Mouse (Mus musculus) liver, embryonic 13.5 days (tissue): ENCODE data around the gene Zfp286. TPM values are rescaled to one million over a fixed set of nuclear protein-coding genes. Genes with fewer than 3 reads are reported as not detected.

Experiments used
- ATAC-seq: fragments of 200-750 bp; cut with Nextera tagmentation; 2 replicates; pipeline ENCODE4 v1.8.0; 2017; ENCODE audit warnings: low read depth, mild to moderate bottlenecking, moderate number of reproducible peaks, moderate library complexity
- DNase-seq: peaks from one replicate; pipeline ENCODE4 v3.0.0; 2022
- H3K27ac ChIP-seq: fragments of 300-500 bp; sonication (generic); 2 replicates; pipeline ENCODE4 v1.5.1; 2015; ENCODE audit warnings: moderate library complexity, mild to moderate bottlenecking, inconsistent platforms
- H3K27me3 ChIP-seq: fragments of 300-500 bp; sonication (generic); 2 replicates; pipeline ENCODE4 v1.6.1; 2015; ENCODE audit warnings: mild to moderate bottlenecking, inconsistent platforms
- H3K36me3 ChIP-seq: fragments of 300-500 bp; sonication (generic); 2 replicates; pipeline ENCODE4 v1.6.1; 2015; ENCODE audit warnings: mild to moderate bottlenecking, inconsistent platforms
- H3K4me1 ChIP-seq: fragments of 300-500 bp; sonication (generic); replicated peaks from 2 replicates; pipeline ENCODE4 v1.6.1; 2015; ENCODE audit warnings: inconsistent platforms
- H3K4me2 ChIP-seq: fragments of 300-500 bp; sonication (generic); 2 replicates; pipeline ENCODE4 v1.6.1; 2015; ENCODE audit warnings: inconsistent platforms, mild to moderate bottlenecking, moderate library complexity
- H3K4me3 ChIP-seq: fragments of 300-500 bp; sonication (generic); replicated peaks from 2 replicates; pipeline ENCODE4 v1.5.1; 2015; ENCODE audit warnings: mild to moderate bottlenecking, inconsistent platforms
- H3K9ac ChIP-seq: fragments of 300-500 bp; sonication (generic); 2 replicates; pipeline ENCODE4 v1.6.1; 2015; ENCODE audit warnings: mild to moderate bottlenecking, inconsistent platforms
- H3K9me3 ChIP-seq: fragments of 300-500 bp; sonication (generic); replicated peaks from 2 replicates; pipeline ENCODE4 v1.6.1; 2016; ENCODE audit warnings: inconsistent platforms
- WGBS: fragments of 180-500 bp; shearing (Covaris S2); methylation state at CpG from one replicate; pipeline ENCODE4 v1.1.7; 2015; ENCODE audit not compliant: insufficient replicate concordance; 5-methylcytosine and 5-hydroxymethylcytosine counted together
- polyA plus RNA-seq: library from polyadenylated mRNA; unstranded; fragments of >200 nt; fragmentation: Nextera tagmentation; extraction: Ambion mirVana; gene quantifications from 2 replicates; pipeline ENCODE4 v1.2.1, GENCODE M21; 2015

The Zfp286 gene
- polyA plus RNA-seq, 1 experiment from 2014 or later = 1.8 TPM

DNA sequence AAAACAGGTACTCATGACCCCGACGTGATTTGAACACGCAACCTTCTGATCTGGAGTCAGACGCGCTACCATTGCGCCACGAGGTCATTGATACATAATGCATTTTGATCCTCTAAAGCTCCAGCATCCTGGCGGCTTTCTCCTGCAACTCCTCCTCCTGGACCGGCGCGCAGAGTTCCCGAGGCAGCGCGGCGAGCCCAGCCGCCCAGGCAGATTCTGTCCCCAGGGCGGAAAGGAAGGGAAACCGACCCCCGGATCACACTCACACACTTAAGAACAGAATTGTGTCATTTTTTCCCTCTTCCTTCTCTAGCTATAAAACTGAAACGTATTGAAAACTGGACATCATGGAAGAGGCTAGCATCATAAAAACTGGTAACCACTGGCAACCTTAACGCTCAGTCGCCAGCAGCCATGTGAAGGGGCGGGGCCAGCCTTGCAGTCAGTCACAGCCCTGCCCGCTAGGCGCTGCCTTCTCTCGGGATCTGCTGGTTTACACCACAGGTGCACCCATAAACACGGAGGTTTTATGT, 43.2 kb downstream of the Zfp286 start:
- DNase-seq = no peak
- no peaks in the 10 kb centered on the region for H3K36me3 ChIP-seq
- no peak overlapping the region for H3K9ac ChIP-seq
- H3K4me3 ChIP-seq = peak overlapping the region; percentile 30
- peak; percentile 45; the same call in 1 of the 2 replicates for ATAC-seq
- WGBS = 5% methylated on average over 27 of the region's 27 CpGs
- 0 out of 2 replicates have a peak, but pooled peaks cover 2% of the 10 kb centered on the region for H3K4me1 ChIP-seq
- peak overlapping the region; percentile 52 for H3K4me2 ChIP-seq
- peaks cover 38% of the 10 kb centered on the region for H3K27me3 ChIP-seq
- no peaks in the 10 kb centered on the region for H3K9me3 ChIP-seq
- H3K27ac ChIP-seq = no peak overlapping the region

DNA sequence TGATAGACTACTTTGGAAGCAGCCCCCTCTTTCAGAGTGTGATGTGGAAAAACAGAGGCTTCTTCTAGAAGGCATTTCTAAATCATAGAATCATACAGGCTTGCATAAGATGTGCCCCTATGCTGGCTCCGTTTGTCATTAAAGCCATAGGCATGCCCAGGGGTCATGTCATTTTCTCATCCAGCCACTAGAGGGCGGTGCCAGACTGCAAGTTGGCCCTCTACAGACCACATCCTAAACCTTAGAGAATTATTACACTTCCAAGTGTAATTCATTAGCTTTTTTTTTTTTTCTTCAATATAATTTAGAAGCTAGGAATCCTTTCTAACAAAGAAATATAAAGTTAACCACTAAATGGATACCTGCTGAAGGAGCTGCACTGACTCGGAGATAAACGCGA, 45.2 kb downstream of the Zfp286 start:
- 0 out of 2 replicates have a peak, but pooled peaks have one; percentile 41 for ATAC-seq
- WGBS = 50% methylated on average over 5 of the region's 5 CpGs
- peak; percentile 30 for DNase-seq
- Histone ChIP-seq H3K4me1 (0 out of 2 replicates have a peak, but pooled peaks cover 2% of the 10 kb centered on the region), H3K4me2 (no peak overlapping the region), H3K4me3 (no peak overlapping the region), H3K27me3 (peaks cover 30% of the 10 kb centered on the region), H3K27ac (no peak overlapping the region), H3K9ac (no peak overlapping the region), H3K36me3 (no peaks in the 10 kb centered on the region), H3K9me3 (no peaks in the 10 kb centered on the region)

DNA sequence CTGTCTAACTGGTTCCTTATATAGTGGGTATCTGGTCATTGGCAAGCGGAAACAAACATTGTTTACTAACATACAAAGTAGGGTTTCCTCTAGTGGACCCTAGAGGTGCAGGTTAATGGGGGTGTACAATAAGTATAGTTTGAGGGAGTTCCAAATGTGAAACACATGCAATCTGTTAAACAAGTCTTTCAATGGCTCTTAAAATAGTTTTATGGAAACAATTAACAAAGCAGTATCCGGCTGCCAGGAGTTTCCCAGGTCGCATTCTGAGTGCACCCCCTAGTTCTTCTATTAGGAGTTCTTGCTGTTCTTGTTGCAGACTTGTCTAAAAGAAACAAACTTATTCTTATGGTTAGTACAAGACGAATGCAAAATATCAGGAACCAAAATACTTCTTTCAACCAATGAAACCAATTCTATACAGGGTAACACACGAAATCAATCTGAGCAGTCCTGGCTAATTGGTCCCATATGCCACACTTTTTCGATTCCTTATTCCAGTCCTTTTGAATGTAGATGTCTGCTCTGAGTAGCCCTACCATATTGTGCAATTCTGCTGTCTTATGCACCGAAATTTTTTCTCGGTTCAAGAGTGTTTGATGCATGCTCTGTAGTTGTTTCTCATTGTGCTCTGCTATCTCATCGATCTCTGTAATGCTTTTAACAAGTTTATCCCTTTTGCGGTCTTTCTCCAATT, 46.9 kb downstream of the Zfp286 start:
- 65% methylated on average over 10 of the region's 10 CpGs for WGBS
- Histone ChIP-seq H3K4me1 (0 out of 2 replicates have a peak, but pooled peaks cover 2% of the 10 kb centered on the region), H3K27ac (no peak overlapping the region), H3K36me3 (no peaks in the 10 kb centered on the region), H3K27me3 (peaks cover 23% of the 10 kb centered on the region), H3K9ac (no peak overlapping the region), H3K9me3 (no peaks in the 10 kb centered on the region), H3K4me2 (no peak overlapping the region), H3K4me3 (no peak overlapping the region)
- DNase-seq (no peak), ATAC-seq (no peak)

DNA sequence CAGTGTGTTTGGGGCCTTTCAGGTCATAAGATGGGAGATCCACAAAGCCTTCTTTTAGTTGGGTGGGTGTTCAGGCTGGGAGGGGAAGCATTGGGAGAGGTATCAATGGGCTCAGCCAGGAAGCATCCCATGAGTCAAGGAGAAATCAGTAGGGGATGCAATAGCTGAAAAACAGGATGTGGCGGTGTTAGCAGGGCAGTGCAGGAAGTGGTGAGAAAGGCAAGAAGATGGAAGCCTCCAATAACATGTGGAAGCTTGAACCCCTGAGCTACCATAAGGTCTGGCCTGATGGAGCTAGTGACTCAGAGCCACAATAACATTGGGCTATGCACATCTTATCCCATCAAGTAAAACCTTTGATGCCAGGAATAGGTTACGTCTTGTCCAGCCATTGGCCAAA, 48.1 kb downstream of the Zfp286 start:
- no peak for ATAC-seq
- Histone ChIP-seq H3K36me3 (no peaks in the 10 kb centered on the region), H3K9ac (no peak overlapping the region), H3K27me3 (peaks cover 13% of the 10 kb centered on the region), H3K4me2 (no peak overlapping the region), H3K27ac (no peak overlapping the region), H3K4me1 (no peaks in the 10 kb centered on the region), H3K9me3 (no peaks in the 10 kb centered on the region), H3K4me3 (no peak overlapping the region)
- DNase-seq = no peak
- WGBS = 66% methylated on average over 2 of the region's 2 CpGs

DNA sequence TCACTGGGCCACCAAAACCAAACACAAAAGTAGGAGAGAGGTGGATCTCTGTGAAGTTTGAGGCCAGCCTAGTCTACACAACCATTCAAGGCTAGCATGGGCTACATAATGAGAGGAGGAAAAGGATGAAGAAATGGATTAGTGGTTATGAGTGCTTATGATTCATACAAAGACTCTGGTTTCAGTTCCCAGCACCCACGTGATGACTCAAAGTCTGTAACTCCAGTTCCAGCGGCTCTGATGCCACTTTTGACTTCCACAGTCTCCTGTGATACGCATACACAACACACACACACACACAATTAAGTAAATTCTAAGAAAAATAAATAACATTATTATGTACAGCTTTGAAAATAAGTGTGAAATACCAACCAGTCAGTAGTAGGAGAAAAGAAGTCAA, 56.6 kb downstream of the Zfp286 start:
- H3K4me3 ChIP-seq = no peak overlapping the region
- ATAC-seq = no peak
- H3K9ac ChIP-seq = no peak overlapping the region
- DNase-seq = no peak
- H3K4me1 ChIP-seq = peaks cover 9% of the 10 kb centered on the region
- no peaks in the 10 kb centered on the region for H3K9me3 ChIP-seq
- H3K4me2 ChIP-seq = no peak overlapping the region
- H3K36me3 ChIP-seq = no peaks in the 10 kb centered on the region
- peaks cover 35% of the 10 kb centered on the region for H3K27me3 ChIP-seq
- H3K27ac ChIP-seq = no peak overlapping the region
- WGBS = 48% methylated on average over 3 of the region's 3 CpGs

DNA sequence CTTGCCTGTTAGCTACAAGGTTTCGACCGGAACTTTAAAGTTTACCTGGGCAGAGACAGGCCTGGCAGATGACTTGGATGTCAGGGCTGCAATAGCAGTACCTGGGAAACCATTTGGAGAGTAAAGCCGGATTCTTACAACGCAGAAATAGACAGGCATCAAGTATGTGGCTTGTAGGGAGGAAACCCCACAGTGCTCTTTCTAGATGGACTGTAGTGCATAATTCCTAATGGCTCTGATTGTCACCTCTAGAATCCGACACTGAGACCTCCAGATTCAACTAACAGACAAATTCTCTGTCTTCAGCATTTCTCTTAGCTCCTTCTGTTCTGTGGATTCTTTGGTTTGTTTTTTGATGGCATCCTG, 57.3 kb downstream of the Zfp286 start:
- ATAC-seq = no peak
- no peaks in the 10 kb centered on the region for H3K36me3 ChIP-seq
- no peak overlapping the region for H3K27ac ChIP-seq
- peaks cover 35% of the 10 kb centered on the region for H3K27me3 ChIP-seq
- no peak for DNase-seq
- peak overlapping the region; percentile 75 for H3K4me2 ChIP-seq
- no peaks in the 10 kb centered on the region for H3K9me3 ChIP-seq
- peaks cover 9% of the 10 kb centered on the region for H3K4me1 ChIP-seq
- 19% methylated on average over 5 of the region's 5 CpGs for WGBS
- H3K9ac ChIP-seq = no peak overlapping the region
- peak overlapping the region; percentile 58 for H3K4me3 ChIP-seq

DNA sequence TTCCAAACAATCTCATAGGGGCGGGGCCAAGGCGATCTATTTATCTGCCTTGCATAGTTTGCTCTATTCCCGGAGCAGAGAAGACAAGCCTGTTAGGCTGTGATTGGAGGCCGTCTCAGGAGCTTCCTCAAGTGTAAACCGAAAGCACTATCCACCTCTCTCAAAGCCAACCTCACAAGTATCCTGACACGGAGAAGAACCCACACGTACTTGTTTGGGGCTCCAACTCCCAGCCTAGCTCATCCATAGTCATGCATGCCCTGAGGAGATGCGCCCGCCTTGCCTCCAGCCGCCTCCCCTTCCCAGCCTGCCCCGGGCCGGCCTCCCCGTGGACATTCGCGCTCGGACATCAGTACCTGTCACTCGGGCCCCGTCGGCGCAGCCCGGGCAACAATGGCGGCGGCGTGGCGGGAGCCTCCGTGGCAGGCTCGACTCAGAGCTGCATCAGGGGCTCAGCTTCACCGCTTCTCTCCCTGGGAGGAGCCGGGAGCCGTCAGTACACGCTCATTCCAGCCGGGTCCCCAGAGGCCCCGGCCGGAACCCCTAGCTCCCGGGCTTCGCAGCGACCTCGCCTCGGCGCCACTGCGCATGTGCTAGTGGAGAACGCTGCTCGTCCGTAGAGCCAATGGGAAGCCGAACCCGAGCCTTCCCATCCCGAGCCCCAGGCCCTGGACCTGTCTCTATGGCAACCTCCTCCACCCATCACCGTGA, 57.8 kb downstream of the Zfp286 start, which contains the start of gene Zfp287:
Gene Zfp287, minus strand, starts transcription at position 595 of the 711 bp plus-strand sequence.
- H3K9me3 ChIP-seq = no peaks in the 10 kb centered on the region
- H3K36me3 ChIP-seq = no peaks in the 10 kb centered on the region
- H3K27me3 ChIP-seq = peaks cover 35% of the 10 kb centered on the region
- H3K4me2 ChIP-seq = peak within 1 kb of the TSS; percentile 75
- H3K4me1 ChIP-seq = peaks cover 9% of the 10 kb centered on the region
- ATAC-seq (peak; percentile 45), DNase-seq (peak; percentile 13)
- WGBS = 1% methylated on average over 48 of the region's 48 CpGs
- H3K9ac ChIP-seq = peak within 1 kb of the TSS; percentile 56
- no peak within 1 kb of the TSS for H3K27ac ChIP-seq
- H3K4me3 ChIP-seq = peak within 1 kb of the TSS; percentile 58

DNA sequence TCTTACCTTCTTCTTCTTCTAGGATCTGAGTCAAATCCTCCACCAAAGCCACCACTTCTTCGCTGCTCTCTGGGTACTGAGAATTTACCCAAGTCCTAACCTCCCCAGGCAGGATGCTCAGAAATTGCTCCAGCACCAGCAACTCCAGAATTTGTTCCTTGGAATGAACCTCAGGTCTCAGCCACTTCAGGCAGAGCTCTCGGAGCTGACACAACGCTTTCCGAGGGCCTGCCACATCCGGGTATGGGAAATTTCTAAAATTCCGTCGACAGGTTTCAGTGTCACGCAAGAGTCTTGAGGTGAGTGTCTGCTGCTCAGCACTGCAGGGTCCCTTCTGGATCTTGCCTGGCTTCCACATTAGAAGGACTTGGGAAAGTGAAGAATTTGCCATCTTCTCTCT, 61.0 kb downstream of the Zfp286 start:
- peaks cover 33% of the 10 kb centered on the region for H3K27me3 ChIP-seq
- 73% methylated on average over 8 of the region's 8 CpGs for WGBS
- H3K27ac ChIP-seq = no peak overlapping the region
- H3K4me3 ChIP-seq = no peak overlapping the region
- ATAC-seq = no peak
- H3K9ac ChIP-seq = no peak overlapping the region
- H3K4me1 ChIP-seq = peaks cover 9% of the 10 kb centered on the region
- no peak overlapping the region for H3K4me2 ChIP-seq
- no peaks in the 10 kb centered on the region for H3K36me3 ChIP-seq
- no peak for DNase-seq
- no peaks in the 10 kb centered on the region for H3K9me3 ChIP-seq

DNA sequence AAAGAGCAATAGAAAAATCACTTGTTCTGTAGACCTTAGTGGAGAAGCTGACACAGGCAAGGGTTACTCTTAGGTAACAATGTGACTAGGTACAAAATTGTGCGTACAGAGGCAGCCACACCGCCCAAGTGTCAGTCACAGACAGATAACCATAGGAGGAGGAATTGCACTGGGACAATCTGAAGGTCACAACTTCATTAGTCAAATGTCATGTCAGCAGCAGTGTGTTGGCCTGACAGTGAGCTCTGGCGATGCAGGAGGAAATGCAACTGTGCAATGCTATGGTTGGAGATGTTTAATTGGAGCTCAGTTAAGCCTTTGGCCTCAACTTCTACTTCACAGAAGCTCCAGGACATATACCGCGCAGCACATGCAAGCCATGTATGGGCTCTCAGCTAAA, 78.6 kb downstream of the Zfp286 start:
- Histone ChIP-seq H3K27me3 (no peaks in the 10 kb centered on the region), H3K4me1 (no peaks in the 10 kb centered on the region), H3K9ac (no peak overlapping the region), H3K4me2 (no peak overlapping the region), H3K9me3 (no peaks in the 10 kb centered on the region), H3K36me3 (no peaks in the 10 kb centered on the region), H3K4me3 (no peak overlapping the region), H3K27ac (no peak overlapping the region)
- 64% methylated on average over 5 of the region's 5 CpGs for WGBS
- DNase-seq = no peak
- no peak for ATAC-seq

DNA sequence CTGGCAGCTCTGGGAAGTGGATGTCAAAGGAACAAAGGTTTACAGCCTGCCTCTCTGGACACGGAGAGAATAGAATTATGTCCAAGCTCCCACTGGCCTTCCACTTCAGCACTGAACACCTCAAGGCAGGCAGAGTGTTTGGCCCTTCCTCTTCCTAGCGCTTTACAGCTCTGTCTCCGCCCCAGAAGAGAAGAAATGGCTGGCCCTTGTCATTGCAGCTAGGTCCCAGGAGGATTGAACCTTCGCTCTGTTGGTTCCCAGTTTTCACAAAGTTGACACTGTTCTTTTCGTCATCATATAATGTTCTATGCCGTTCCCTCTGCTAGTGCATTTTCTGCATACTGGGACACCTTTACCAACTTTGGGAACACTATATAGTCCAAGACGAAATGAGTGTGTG, 81.0 kb downstream of the Zfp286 start:
- Histone ChIP-seq H3K36me3 (no peaks in the 10 kb centered on the region), H3K27ac (no peak overlapping the region), H3K4me1 (no peaks in the 10 kb centered on the region), H3K9me3 (no peaks in the 10 kb centered on the region), H3K9ac (no peak overlapping the region), H3K27me3 (no peaks in the 10 kb centered on the region), H3K4me2 (no peak overlapping the region), H3K4me3 (no peak overlapping the region)
- 66% methylated on average over 7 of the region's 7 CpGs for WGBS
- no peak for DNase-seq
- no peak for ATAC-seq

DNA sequence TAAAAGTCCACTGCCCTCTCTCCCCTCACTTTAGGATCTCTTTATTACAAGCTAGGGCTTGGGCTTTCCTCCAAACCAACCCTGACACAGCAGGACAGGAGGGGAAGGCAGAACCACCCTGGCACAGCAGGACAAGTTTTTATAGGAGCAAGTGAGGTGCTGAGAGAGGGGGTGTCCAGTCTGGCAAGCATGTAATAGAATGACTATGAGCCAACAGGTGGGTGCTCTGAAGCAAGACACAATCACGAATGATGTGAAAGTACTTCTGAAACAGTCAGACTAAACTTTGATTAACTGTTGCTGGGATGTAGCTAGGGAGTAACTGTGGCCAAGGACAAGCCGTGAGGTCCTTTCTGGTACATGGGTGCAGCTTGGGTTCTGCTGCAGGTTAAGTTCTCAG, 83.1 kb downstream of the Zfp286 start:
- no peak for ATAC-seq
- no peak for DNase-seq
- no peak overlapping the region for H3K27ac ChIP-seq
- H3K4me2 ChIP-seq = no peak overlapping the region
- H3K9me3 ChIP-seq = no peaks in the 10 kb centered on the region
- no peak overlapping the region for H3K4me3 ChIP-seq
- H3K4me1 ChIP-seq = no peaks in the 10 kb centered on the region
- no peaks in the 10 kb centered on the region for H3K36me3 ChIP-seq
- 73% methylated on average over 2 of the region's 2 CpGs for WGBS
- no peak overlapping the region for H3K9ac ChIP-seq
- H3K27me3 ChIP-seq = no peaks in the 10 kb centered on the region
